7 mouse cellular contexts compared by ENCODE assay signal in the genomic region with DNA sequence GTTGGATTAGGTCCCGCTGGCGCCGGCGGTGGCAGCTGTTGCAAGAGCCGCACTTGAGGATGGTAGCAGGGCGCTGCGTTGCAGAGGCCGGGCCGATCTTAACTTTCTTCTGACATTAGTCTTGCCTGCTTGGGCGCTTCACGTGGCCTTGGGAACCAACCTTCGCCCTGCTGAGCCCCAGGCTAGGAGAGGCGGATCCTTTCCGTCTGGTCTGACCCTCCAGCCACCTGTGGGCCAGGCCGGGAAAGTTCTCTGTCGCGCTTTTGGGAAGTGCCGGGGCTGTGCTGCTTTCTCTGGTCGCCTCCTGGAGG. TPM values are rescaled to one million over a fixed set of nuclear protein-coding genes. Genes with fewer than 3 reads are reported as not detected.
A peak's percentile ranks its signal among the peaks of the same experiment; 100 is the strongest.
DNase-seq lines count a peak whose midpoint lies in the region; ATAC-seq lines count a peak whose summit lies in the region.

A gene (minus strand): TSS at position 223 of the 311 bp plus-strand sequence.

- H3K4me3 ChIP-seq in embryonic facial prominence, embryonic 13.5 days, result peak within 1 kb of the TSS; percentile 49
- H3K4me3 ChIP-seq in heart, embryonic 11.5 days (ENCODE audit: low read depth, low read length), result peak within 1 kb of the TSS; percentile 46
- H3K4me3 ChIP-seq in kidney, embryonic 14.5 days (ENCODE audit: low read length), result peak within 1 kb of the TSS; percentile 38

- no peaks in the 10 kb centered on the region for H3K36me3 ChIP-seq in embryonic facial prominence, embryonic 13.5 days
- H3K36me3 ChIP-seq in heart, embryonic 11.5 days (ENCODE audit: control insufficient read depth, insufficient read depth, low read length), result no peaks in the 10 kb centered on the region
- no peaks in the 10 kb centered on the region for H3K36me3 ChIP-seq in kidney, embryonic 14.5 days (ENCODE audit: control insufficient read depth, insufficient read depth, low read length)

- WGBS in embryonic facial prominence, embryonic 13.5 days, result 2% methylated on average over 19 of the region's 19 CpGs
- WGBS in heart, embryonic 11.5 days (ENCODE audit: insufficient replicate concordance), result under 1% methylated on average over 19 of the region's 19 CpGs
- WGBS in kidney, embryonic 14.5 days, result 3% methylated on average over 19 of the region's 19 CpGs

- peak within 1 kb of the TSS; percentile 69 for H3K9ac ChIP-seq in embryonic facial prominence, embryonic 13.5 days
- peak within 1 kb of the TSS; percentile 68 for H3K9ac ChIP-seq in heart, embryonic 11.5 days (ENCODE audit: low read depth, low read length)
- H3K9ac ChIP-seq in kidney, embryonic 14.5 days (ENCODE audit: low read depth, low read length), result peak within 1 kb of the TSS; percentile 37; the same call in 1 of the 2 replicates

- H3K9me3 ChIP-seq in embryonic facial prominence, embryonic 13.5 days, result no peaks in the 10 kb centered on the region
- H3K9me3 ChIP-seq in heart, embryonic 11.5 days (replicated peaks; ENCODE audit: control insufficient read depth, low read length), result no peaks in the 10 kb centered on the region
- H3K9me3 ChIP-seq in kidney, embryonic 14.5 days (ENCODE audit: control insufficient read depth, low read length), result no peaks in the 10 kb centered on the region

- ATAC-seq in embryonic facial prominence, embryonic 13.5 days (ENCODE audit: insufficient number of reproducible peaks, insufficient read depth, low FRiP score, low TSS enrichment, low read depth), result no peak
- ATAC-seq in heart, embryonic 11.5 days (replicated peaks; ENCODE audit: insufficient number of reproducible peaks, low FRiP score, low TSS enrichment), result no peak
- ATAC-seq in kidney, embryonic 14.5 days (ENCODE audit: low FRiP score, low TSS enrichment), result peak; percentile 62

- H3K4me1 ChIP-seq in embryonic facial prominence, embryonic 13.5 days, result peaks cover 13% of the 10 kb centered on the region
- peaks cover 9% of the 10 kb centered on the region for H3K4me1 ChIP-seq in heart, embryonic 11.5 days (ENCODE audit: control insufficient read depth, insufficient read depth, low read length)
- H3K4me1 ChIP-seq in kidney, embryonic 14.5 days (ENCODE audit: control insufficient read depth, insufficient read depth, low read length), result peaks cover 8% of the 10 kb centered on the region

- peak; percentile 84 for DNase-seq in adrenal gland, adult 8-10 months
- peak; percentile 72 for DNase-seq in lung, postnatal 14 days
- peak; percentile 47 for DNase-seq in retina, embryonic 14.5 days (ENCODE audit: low spot score)
- no peak for DNase-seq in adipocyte (ENCODE audit: low spot score)

- H3K4me2 ChIP-seq in embryonic facial prominence, embryonic 13.5 days, result peak within 1 kb of the TSS; percentile 84
- peak within 1 kb of the TSS; percentile 89 for H3K4me2 ChIP-seq in heart, embryonic 11.5 days
- peak within 1 kb of the TSS; percentile 58 for H3K4me2 ChIP-seq in kidney, embryonic 14.5 days (replicated peaks; ENCODE audit: low read depth, low read length)

- H3K27ac ChIP-seq in embryonic facial prominence, embryonic 13.5 days, result no peak within 1 kb of the TSS
- no peak within 1 kb of the TSS for H3K27ac ChIP-seq in heart, embryonic 11.5 days (ENCODE audit: low read depth, low read length)
- H3K27ac ChIP-seq in kidney, embryonic 14.5 days (ENCODE audit: low read depth, low read length), result no peak within 1 kb of the TSS

- H3K27me3 ChIP-seq in embryonic facial prominence, embryonic 13.5 days, result peaks cover 42% of the 10 kb centered on the region
- peaks cover 15% of the 10 kb centered on the region for H3K27me3 ChIP-seq in heart, embryonic 11.5 days (ENCODE audit: control insufficient read depth, insufficient read depth, low read length)
- H3K27me3 ChIP-seq in kidney, embryonic 14.5 days (ENCODE audit: control insufficient read depth, insufficient read depth, low read length), result peaks cover 28% of the 10 kb centered on the region

RNA-seq across cellular contexts. Expression of the gene that starts here (rescaled TPM):
- 10 to 100 TPM in 3 of 4 experiments, 1 to 10 TPM in 1; 7.6 to 20.9 (median 15.8) TPM for total RNA-seq in adrenal gland, adult 8-10 months (2022)
- polyA plus RNA-seq in embryonic facial prominence, embryonic 13.5 days (2015; fragmentation: Nextera tagmentation; extraction: Ambion mirVana), result 6.4 and 9.9 TPM in 2 replicates
- polyA plus RNA-seq in heart, embryonic 11.5 days (2014; fragmentation: Nextera tagmentation; extraction: Ambion mirVana), result 5.3 and 5.4 TPM in 2 replicates
- 2.7 and 4.0 TPM in 2 replicates for polyA plus RNA-seq in kidney, embryonic 14.5 days (2014; fragmentation: Nextera tagmentation; extraction: Ambion mirVana)
